Mouse (Mus musculus) midbrain, embryonic 15.5 days (tissue): ENCODE data around the gene Cfap97. TPM values are rescaled to one million over a fixed set of nuclear protein-coding genes. Genes with fewer than 3 reads are reported as not detected.
"Not testable (repeated sequence)": the region's sequence is repeated elsewhere in the genome, so short reads cannot be mapped to it uniquely, and the experiment has no call there.

Experiments used
- ATAC-seq: fragments of 200-750 bp; cut with Nextera tagmentation; replicated peaks from 2 replicates; pipeline ENCODE4 v1.8.0; 2017; ENCODE audit warnings: moderate TSS enrichment
- H3K27ac ChIP-seq: fragments of 300-500 bp; sonication (generic); 2 replicates; pipeline ENCODE4 v1.5.1; 2015; ENCODE audit warnings: mild to moderate bottlenecking, inconsistent platforms
- H3K27me3 ChIP-seq: fragments of 300-500 bp; sonication (generic); replicated peaks from 2 replicates; pipeline ENCODE4 v1.6.1; 2015; ENCODE audit warnings: inconsistent platforms
- H3K36me3 ChIP-seq: fragments of 300-500 bp; sonication (generic); replicated peaks from 2 replicates; pipeline ENCODE4 v1.6.1; 2015; ENCODE audit warnings: inconsistent platforms
- H3K4me1 ChIP-seq: fragments of 300-500 bp; sonication (generic); 2 replicates; pipeline ENCODE4 v1.6.1; 2015; ENCODE audit warnings: inconsistent platforms
- H3K4me2 ChIP-seq: fragments of 300-500 bp; sonication (generic); 2 replicates; pipeline ENCODE4 v1.6.1; 2015; ENCODE audit warnings: inconsistent platforms, mild to moderate bottlenecking, moderate library complexity
- H3K4me3 ChIP-seq: fragments of 300-500 bp; sonication (generic); 2 replicates; pipeline ENCODE4 v1.5.1; 2015; ENCODE audit warnings: mild to moderate bottlenecking, inconsistent platforms
- H3K9ac ChIP-seq: fragments of 300-500 bp; sonication (generic); 2 replicates; pipeline ENCODE4 v1.6.1; 2015; ENCODE audit warnings: mild to moderate bottlenecking, inconsistent platforms
- H3K9me3 ChIP-seq: fragments of 300-500 bp; sonication (generic); 2 replicates; pipeline ENCODE4 v1.6.1; 2016; ENCODE audit warnings: inconsistent platforms
- WGBS: fragments of 180-500 bp; shearing (Covaris S2); methylation state at CpG from one replicate; pipeline ENCODE4 v1.1.7; 2015; ENCODE audit warnings: mixed read lengths; 5-methylcytosine and 5-hydroxymethylcytosine counted together
- polyA plus RNA-seq: library from polyadenylated mRNA; unstranded; fragments of >200 nt; fragmentation: Nextera tagmentation; extraction: Ambion mirVana; gene quantifications from 2 replicates; pipeline ENCODE4 v1.2.1, GENCODE M21; 2015

Gene Cfap97
- polyA plus RNA-seq, 1 experiment from 2014 or later = 29.2 TPM

DNA sequence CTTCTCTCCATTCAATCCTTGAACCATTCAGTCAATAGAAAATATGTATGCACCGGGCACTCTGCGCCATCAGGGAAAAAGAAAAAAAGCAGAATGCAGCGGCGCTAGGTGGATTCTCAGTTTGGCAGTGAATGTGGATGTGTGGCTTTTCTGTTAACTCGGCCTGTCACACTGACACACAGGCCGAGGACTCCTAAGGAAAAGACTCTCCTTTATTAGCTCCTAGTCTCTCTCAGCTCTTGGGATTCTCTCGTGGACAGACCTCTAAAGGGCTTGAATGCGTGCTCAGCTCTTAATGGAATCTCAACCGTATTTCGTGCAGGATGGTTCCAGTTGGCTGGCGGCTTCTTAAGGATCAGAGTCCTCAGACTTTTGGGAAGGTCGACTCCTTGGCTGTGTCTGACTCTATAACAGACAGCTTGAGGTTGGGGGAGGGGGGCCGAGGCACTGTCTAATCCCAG is 60.1 kb downstream of the Cfap97 start:
- H3K9ac ChIP-seq = peak overlapping the region; percentile 99
- H3K36me3 ChIP-seq = peaks cover 12% of the 10 kb centered on the region
- peaks cover 40% of the 10 kb centered on the region for H3K4me1 ChIP-seq
- 2% methylated on average over 13 of the region's 13 CpGs for WGBS
- peak overlapping the region; percentile 94 for H3K4me3 ChIP-seq
- peak overlapping the region; percentile 99 for H3K27ac ChIP-seq
- no peaks in the 10 kb centered on the region for H3K27me3 ChIP-seq
- H3K9me3 ChIP-seq = no peaks in the 10 kb centered on the region
- ATAC-seq = peak; percentile 10
- peak overlapping the region; percentile 84 for H3K4me2 ChIP-seq

DNA sequence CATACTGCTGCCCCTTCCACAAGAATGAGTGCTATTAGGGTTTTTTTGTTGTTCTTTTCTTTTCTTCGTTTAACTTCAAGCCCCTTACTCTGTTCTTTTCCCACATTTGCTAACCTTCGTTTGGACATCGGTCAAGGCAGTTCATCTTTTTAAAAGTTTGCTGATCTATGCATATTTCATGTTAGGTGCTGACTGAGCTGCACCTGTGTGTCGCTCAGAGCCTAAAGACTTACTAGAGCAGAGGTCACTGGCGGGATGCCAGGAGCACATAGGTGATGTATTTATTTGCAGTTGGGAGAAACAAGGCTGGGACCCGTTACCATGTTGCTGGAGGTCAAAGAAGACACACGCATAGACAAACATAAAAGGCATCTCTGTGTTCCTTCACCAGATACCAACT is 60.6 kb downstream of the Cfap97 start:
- H3K27ac ChIP-seq = peak overlapping the region; percentile 99; the same call in 1 of the 2 replicates

DNA sequence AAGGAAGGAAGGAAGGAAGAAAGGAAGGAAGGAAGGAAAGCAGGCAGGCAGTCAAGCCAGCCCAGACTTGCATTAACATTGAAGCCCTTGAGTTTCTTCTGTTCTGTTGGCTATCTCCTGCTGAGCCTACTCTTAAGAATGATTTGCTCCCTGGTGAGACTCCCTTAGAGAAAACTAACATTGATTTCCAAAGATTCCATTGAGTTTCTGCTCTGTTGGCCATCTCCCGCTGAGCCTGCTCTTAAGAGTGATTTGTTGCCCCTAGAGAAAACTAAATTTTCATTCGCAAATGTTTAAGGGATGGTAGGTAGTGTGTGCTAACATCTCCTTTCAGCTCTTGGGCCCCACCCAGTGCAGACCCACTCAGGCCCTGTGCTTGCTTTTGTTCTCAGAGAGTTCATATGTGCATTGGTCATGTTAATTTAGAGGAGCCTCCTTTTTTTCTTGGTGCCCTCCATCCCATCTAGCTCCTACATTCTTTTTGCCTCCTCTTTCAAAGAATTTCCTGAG is 62.5 kb downstream of the Cfap97 start:
- H3K36me3 ChIP-seq = no peaks in the 10 kb centered on the region
- no peak overlapping the region for H3K4me2 ChIP-seq
- no peaks in the 10 kb centered on the region for H3K9me3 ChIP-seq
- H3K27me3 ChIP-seq = no peaks in the 10 kb centered on the region
- 20% methylated on average over 2 of the region's 2 CpGs for WGBS
- no peak for ATAC-seq
- no peak overlapping the region for H3K4me3 ChIP-seq
- peaks cover 25% of the 10 kb centered on the region for H3K4me1 ChIP-seq
- no peak overlapping the region for H3K27ac ChIP-seq
- no peak overlapping the region for H3K9ac ChIP-seq

More for the DNA sequence above, 60.6 kb downstream of the Cfap97 start:
- H3K4me3 ChIP-seq = no peak overlapping the region
- H3K4me2 ChIP-seq = 0 out of 2 replicates have a peak overlapping the region, but pooled peaks have one; percentile 84
- H3K9me3 ChIP-seq = no peaks in the 10 kb centered on the region
- peaks cover 7% of the 10 kb centered on the region; the same call in 1 of the 2 replicates for H3K36me3 ChIP-seq
- ATAC-seq = no peak
- H3K4me1 ChIP-seq = peaks cover 38% of the 10 kb centered on the region
- no peaks in the 10 kb centered on the region for H3K27me3 ChIP-seq
- WGBS = 43% methylated on average over 7 of the region's 7 CpGs
- no peak overlapping the region for H3K9ac ChIP-seq

DNA sequence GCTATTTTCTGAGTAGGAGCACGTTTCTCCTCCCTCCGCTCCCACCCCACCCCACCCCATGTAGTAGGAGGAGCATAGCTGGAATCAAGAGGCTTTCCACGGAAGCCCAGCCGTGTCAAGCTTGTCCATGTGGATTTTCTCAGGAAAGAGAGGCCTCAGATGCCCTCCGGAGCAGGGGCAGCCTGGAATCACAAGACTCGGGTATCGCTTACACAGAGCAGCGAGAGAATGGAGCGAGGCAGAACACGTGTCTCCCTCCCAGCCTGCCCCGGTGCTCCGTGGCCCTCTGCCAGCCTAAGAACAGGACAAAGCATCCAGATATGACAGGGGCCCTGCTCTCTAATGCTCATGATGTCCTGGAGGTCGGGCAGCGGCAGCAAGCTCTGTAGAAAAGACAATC is 65.3 kb downstream of the Cfap97 start:
- peak overlapping the region; percentile 64 for H3K4me2 ChIP-seq
- 0% methylated on average over 14 of the region's 14 CpGs for WGBS
- ATAC-seq = peak; percentile 94

GRCm38 (mm10) chr8:46220566-46220965 is 69.0 kb downstream of the Cfap97 start:
- ATAC-seq = no peak
- peaks cover 3% of the 10 kb centered on the region; the same call in 1 of the 2 replicates for H3K4me1 ChIP-seq
- WGBS = 77% methylated on average over 3 of the region's 3 CpGs
- H3K9ac ChIP-seq = no peak overlapping the region
- H3K4me2 ChIP-seq = no peak overlapping the region
- H3K27me3 ChIP-seq = no peaks in the 10 kb centered on the region
- no peaks in the 10 kb centered on the region for H3K36me3 ChIP-seq
- H3K27ac ChIP-seq = no peak overlapping the region
- no peak overlapping the region for H3K4me3 ChIP-seq
- no peaks in the 10 kb centered on the region for H3K9me3 ChIP-seq

More for the DNA sequence above, 65.3 kb downstream of the Cfap97 start:
- H3K4me1 ChIP-seq = peaks cover 8% of the 10 kb centered on the region
- H3K9me3 ChIP-seq = no peaks in the 10 kb centered on the region
- H3K4me3 ChIP-seq = peak overlapping the region; percentile 39
- no peaks in the 10 kb centered on the region for H3K36me3 ChIP-seq
- H3K9ac ChIP-seq = peak overlapping the region; percentile 38
- H3K27ac ChIP-seq = peak overlapping the region; percentile 84
- H3K27me3 ChIP-seq = no peaks in the 10 kb centered on the region

GRCm38 (mm10) chr8:46225501-46225900 is 73.9 kb downstream of the Cfap97 start:
- WGBS = 75% methylated on average over 3 of the region's 3 CpGs
- Histone ChIP-seq H3K9me3 (no peaks in the 10 kb centered on the region), H3K4me3 (no peak overlapping the region), H3K36me3 (no peaks in the 10 kb centered on the region), H3K4me1 (no peaks in the 10 kb centered on the region), H3K27me3 (no peaks in the 10 kb centered on the region), H3K27ac (no peak overlapping the region), H3K9ac (no peak overlapping the region), H3K4me2 (no peak overlapping the region)
- no peak for ATAC-seq

DNA sequence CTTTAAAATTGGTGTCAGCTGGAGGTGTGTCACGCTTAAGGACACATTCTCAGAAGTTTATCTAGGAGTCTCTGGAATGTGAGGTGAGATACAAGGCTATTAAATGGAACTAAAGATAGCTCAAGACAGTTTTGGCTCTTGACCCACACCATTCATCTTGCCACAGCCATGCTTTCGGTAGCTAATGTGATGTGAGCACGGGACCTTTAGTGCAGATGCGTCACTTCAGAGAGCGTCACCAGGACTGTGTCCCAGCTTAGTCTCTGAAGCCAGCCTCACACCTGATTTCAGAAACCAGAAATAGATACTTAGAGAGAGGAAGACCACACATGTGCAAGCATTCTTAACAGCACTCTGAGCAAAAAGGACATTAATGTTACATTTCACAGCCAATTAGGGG is 75.1 kb downstream of the Cfap97 start:
- ATAC-seq = no peak
- 85% methylated on average over 5 of the region's 5 CpGs for WGBS
- no peak overlapping the region for H3K4me3 ChIP-seq
- H3K27me3 ChIP-seq = no peaks in the 10 kb centered on the region
- H3K4me1 ChIP-seq = no peaks in the 10 kb centered on the region
- no peak overlapping the region for H3K4me2 ChIP-seq
- H3K27ac ChIP-seq = no peak overlapping the region
- no peak overlapping the region for H3K9ac ChIP-seq
- no peaks in the 10 kb centered on the region for H3K9me3 ChIP-seq
- H3K36me3 ChIP-seq = no peaks in the 10 kb centered on the region

- H3K4me1 ChIP-seq, H3K27ac ChIP-seq, H3K4me2 ChIP-seq, H3K9me3 ChIP-seq, H3K27me3 ChIP-seq, H3K36me3 ChIP-seq, H3K4me3 ChIP-seq, H3K9ac ChIP-seq, ATAC-seq: not testable (repeated sequence)
- WGBS = 84% methylated on average over 7 of the region's 7 CpGs
These were observed 80.4 kb downstream of the Cfap97 start for GRCm38 (mm10) chr8:46231968-46232367.

DNA sequence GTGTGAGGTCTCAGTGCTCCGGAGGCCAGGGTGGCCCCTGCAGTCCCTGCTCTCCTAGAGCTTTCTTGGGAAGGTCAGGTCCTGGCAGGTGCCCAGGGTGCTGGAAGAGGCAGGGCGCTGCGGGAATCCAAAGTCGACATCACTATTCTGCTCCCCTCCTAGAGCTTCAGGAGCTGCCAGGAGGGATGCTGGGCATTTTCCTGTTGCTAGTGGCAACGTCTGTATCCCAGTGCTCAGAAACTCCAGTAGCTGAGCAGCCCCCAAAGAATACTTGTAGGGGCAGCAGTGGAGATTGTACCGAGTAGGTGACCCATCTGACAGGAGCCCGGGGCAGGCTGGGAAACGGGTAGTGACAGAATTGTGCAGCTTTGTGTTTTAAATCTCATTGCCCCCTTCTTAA is 81.2 kb downstream of the Cfap97 start:
- 47% methylated on average over 8 of the region's 8 CpGs for WGBS
- Histone ChIP-seq H3K27me3 (no peaks in the 10 kb centered on the region), H3K4me3 (no peak overlapping the region), H3K27ac (no peak overlapping the region), H3K36me3 (no peaks in the 10 kb centered on the region), H3K4me2 (no peak overlapping the region), H3K9me3 (no peaks in the 10 kb centered on the region), H3K9ac (no peak overlapping the region), H3K4me1 (no peaks in the 10 kb centered on the region)
- 0 out of 2 replicates have a peak, but pooled peaks have one; percentile 30 for ATAC-seq

DNA sequence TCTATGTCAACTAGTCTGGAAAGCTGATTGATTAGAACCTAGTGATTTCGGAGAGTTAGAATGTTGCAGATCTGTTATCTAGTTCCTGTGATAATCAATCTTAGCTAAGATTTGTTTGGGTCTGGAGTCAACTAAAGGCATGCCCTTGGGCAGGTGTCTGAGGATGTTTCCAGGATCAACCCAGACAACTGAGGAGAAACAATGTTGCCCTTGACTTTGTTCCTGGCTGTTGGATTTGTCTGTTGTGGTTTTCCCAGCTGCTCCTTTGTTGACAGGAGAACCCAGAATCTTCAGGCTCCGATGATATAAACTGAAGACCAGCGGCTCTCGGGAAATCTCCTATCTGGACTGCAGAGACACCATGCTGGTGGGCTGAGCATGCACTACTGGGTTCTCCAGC is 83.2 kb downstream of the Cfap97 start:
- Histone ChIP-seq H3K36me3 (no peaks in the 10 kb centered on the region), H3K9ac (no peak overlapping the region), H3K4me1 (no peaks in the 10 kb centered on the region), H3K4me3 (no peak overlapping the region), H3K27ac (no peak overlapping the region), H3K4me2 (no peak overlapping the region), H3K9me3 (no peaks in the 10 kb centered on the region), H3K27me3 (no peaks in the 10 kb centered on the region)
- WGBS = 87% methylated on average over 4 of the region's 4 CpGs
- ATAC-seq = no peak

DNA sequence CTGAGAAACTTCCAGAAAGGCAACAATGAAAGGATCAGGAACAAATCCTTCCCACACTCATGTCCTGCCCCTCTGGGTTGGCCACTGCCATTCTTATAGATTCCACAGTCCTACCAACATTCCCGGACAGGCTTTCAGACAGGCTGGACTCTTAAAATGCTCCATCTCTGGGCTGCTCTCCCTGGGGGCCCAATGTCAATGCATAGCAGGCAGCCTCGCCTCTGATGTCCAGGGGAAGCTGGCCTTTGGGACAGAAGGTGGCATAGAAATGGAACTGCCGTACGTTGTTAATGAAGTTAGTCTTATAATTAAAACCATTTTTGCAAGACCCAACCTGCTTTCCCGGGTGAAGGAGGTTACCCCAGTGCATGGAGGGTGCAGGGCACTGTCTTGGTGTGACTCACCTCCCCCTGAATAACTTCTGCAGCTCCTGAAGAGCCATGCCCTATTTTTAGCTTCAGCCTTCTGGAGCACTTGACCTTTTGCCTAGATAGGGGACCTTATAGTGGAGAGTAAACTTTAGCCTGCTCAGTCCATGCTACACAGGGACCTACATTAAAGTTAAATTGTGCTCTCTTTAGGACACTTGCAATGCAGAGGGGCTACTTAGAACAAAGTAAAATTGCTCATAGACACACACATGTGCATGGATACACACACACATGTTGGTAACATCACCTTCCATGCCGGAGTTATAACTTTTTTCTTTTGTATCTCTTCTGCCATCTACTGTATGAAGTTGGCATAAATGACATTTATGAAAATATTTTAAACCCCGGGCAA is 85.1 kb downstream of the Cfap97 start:
- 69% methylated on average over 7 of the region's 7 CpGs for WGBS
- no peaks in the 10 kb centered on the region for H3K4me1 ChIP-seq
- peaks cover 8% of the 10 kb centered on the region for H3K27me3 ChIP-seq
- no peak overlapping the region for H3K4me3 ChIP-seq
- peak; percentile 39; the same call in 1 of the 2 replicates for ATAC-seq
- H3K36me3 ChIP-seq = no peaks in the 10 kb centered on the region
- H3K27ac ChIP-seq = no peak overlapping the region
- no peak overlapping the region for H3K4me2 ChIP-seq
- no peaks in the 10 kb centered on the region for H3K9me3 ChIP-seq
- no peak overlapping the region for H3K9ac ChIP-seq

GRCm38 (mm10) chr8:46241568-46242374 is 90.2 kb downstream of the Cfap97 start:
- peak; percentile 88 for ATAC-seq
- Histone ChIP-seq H3K9me3 (no peaks in the 10 kb centered on the region), H3K27ac (no peak overlapping the region), H3K4me3 (no peak overlapping the region), H3K4me1 (no peaks in the 10 kb centered on the region), H3K9ac (no peak overlapping the region), H3K4me2 (0 out of 2 replicates have a peak overlapping the region, but pooled peaks have one; percentile 13), H3K27me3 (peaks cover 16% of the 10 kb centered on the region), H3K36me3 (no peaks in the 10 kb centered on the region)
- WGBS = 32% methylated on average over 13 of the region's 13 CpGs
